Mouse (Mus musculus) effector memory CD4-positive, alpha-beta T cell, adult 5 months (primary cell): ENCODE data around the gene Olfr1112. TPM values are rescaled to one million over a fixed set of nuclear protein-coding genes. Genes with fewer than 3 reads are reported as not detected.

ENCODE experiments used
- polyA plus RNA-seq: library from polyadenylated mRNA; unstranded; fragments of 100-300 nt; shearing (Covaris generic); gene quantifications from one replicate; pipeline ENCODE4 v1.2.1, GENCODE M21; 2017

The Olfr1112 gene
- not detected for polyA plus RNA-seq

GRCm38 (mm10) chr2:87187498-87187897, at the start of gene Olfr1112:
Gene Olfr1112, plus strand, starts transcription at chr2:87187798.

GRCm38 (mm10) chr2:87140200-87140599, 47.4 kb upstream of the Olfr1112 start, which contains the start of gene Olfr1110:
Gene Olfr1110, minus strand, starts transcription at chr2:87140300.

DNA sequence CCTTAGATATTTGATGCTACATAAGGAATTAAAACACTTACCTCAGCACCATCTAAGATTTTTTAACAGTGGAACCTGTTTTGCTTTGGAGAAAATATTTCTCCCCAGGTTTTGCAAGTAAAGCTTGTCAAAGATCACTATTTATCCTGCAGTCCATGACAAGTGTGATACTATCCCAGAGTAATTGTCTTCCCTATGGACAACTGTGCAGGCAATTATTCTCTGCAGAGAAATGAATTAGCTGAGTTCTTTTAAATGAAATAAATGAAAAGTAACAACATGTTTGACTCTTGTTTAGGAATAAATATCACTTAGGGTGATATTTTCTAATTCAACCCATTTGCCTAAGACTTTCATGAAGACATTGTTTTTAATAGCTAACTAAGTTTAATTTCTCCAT, 35.1 kb upstream of the Olfr1112 start, which contains the start of gene Olfr1111:
Gene Olfr1111, minus strand, starts transcription at position 101 of the 400 bp plus-strand sequence.

GRCm38 (mm10) chr2:87208670-87209069, 21.1 kb downstream of the Olfr1112 start, which contains the start of gene Olfr1113:
Gene Olfr1113, plus strand, starts transcription at chr2:87208970.

Other genes starting within 250 kb of the Olfr1112 start
- gene Olfr1099, start 227.1 kb upstream of the Olfr1112 start, polyA plus RNA-seq, result not detected
- not detected for gene Olfr1100, start 207.8 kb upstream of the Olfr1112 start, polyA plus RNA-seq
- not detected for gene Olfr1101, start 196.6 kb upstream of the Olfr1112 start, polyA plus RNA-seq
- gene Olfr1102, start 189.4 kb upstream of the Olfr1112 start, polyA plus RNA-seq, result not detected
- not detected for gene Olfr1104, start 160.7 kb upstream of the Olfr1112 start, polyA plus RNA-seq
- 0.16 TPM for gene Olfr1105, start 151.3 kb upstream of the Olfr1112 start, polyA plus RNA-seq
- not detected for gene Olfr1106, start 135.5 kb upstream of the Olfr1112 start, polyA plus RNA-seq
- not detected for gene Olfr1107, start 112.0 kb upstream of the Olfr1112 start, polyA plus RNA-seq
- gene Olfr1109, start 91.8 kb upstream of the Olfr1112 start, polyA plus RNA-seq, result not detected
- not detected for gene Olfr259, start 73.2 kb upstream of the Olfr1112 start, polyA plus RNA-seq
- not detected for gene Olfr1110, start 47.5 kb upstream of the Olfr1112 start, polyA plus RNA-seq
- not detected for gene Olfr1111, start 35.2 kb upstream of the Olfr1112 start, polyA plus RNA-seq
- gene Olfr1113, start 21.2 kb downstream of the Olfr1112 start, polyA plus RNA-seq, result not detected
- not detected for gene Olfr1115, start 60.2 kb downstream of the Olfr1112 start, polyA plus RNA-seq
- gene Olfr1116, start 79.7 kb downstream of the Olfr1112 start, polyA plus RNA-seq, result 0.15 TPM
- gene Olfr1118, start 119.8 kb downstream of the Olfr1112 start, polyA plus RNA-seq, result not detected
- not detected for gene Olfr1120, start 167.0 kb downstream of the Olfr1112 start, polyA plus RNA-seq
- gene Olfr1121, start 182.1 kb downstream of the Olfr1112 start, polyA plus RNA-seq, result not detected
- 0.35 TPM for gene Olfr1122, start 198.1 kb downstream of the Olfr1112 start, polyA plus RNA-seq
- not detected for gene Olfr1123, start 228.8 kb downstream of the Olfr1112 start, polyA plus RNA-seq
- 0.35 TPM for gene Olfr1124, start 242.5 kb downstream of the Olfr1112 start, polyA plus RNA-seq